Mouse (Mus musculus): ENCODE results near the gene Myo15b.

- TF ChIP-seq POLR2A (IDR thresholded peaks at IDR 0.05; ENCODE audit: insufficient read depth, low read depth, low read length): no peak
- TF ChIP-seq CTCF (IDR thresholded peaks at IDR 0.05; ENCODE audit: insufficient read depth, low read depth, low read length): no peak
Observed at GRCm38 (mm10) chr11:115893071-115893470, 34.9 kb downstream of the Myo15b start.

All from olfactory bulb, adult 2 months (tissue).